Mouse (Mus musculus) G1E-ER4 (cell line): ENCODE data around the gene Gm20521. TPM values are rescaled to one million over a fixed set of nuclear protein-coding genes. Genes with fewer than 3 reads are reported as not detected.

Experiments
- GATA1 ChIP-seq: IDR thresholded peaks from one replicate; pipeline ENCODE4 v1.8.0; 2012; ENCODE audit warnings: low read length, inconsistent platforms
- polyA plus RNA-seq: library from polyadenylated mRNA; stranded (reverse); fragments of >175 nt; gene quantifications from 2 replicates; pipeline ENCODE4 v1.2.3, GENCODE M21; 2012

Gene Gm20521
- polyA plus RNA-seq: 5.5 and 10.3 TPM in 2 replicates

GRCm38 (mm10) chr14:54883154-54884021, at the start of gene Gm20521, which contains the start of gene Bcl2l2:
Gene Gm20521, plus strand, starts transcription at chr14:54883441.
Gene Bcl2l2, plus strand, starts transcription at chr14:54883377.
- TF ChIP-seq GATA1: no peak

- TF ChIP-seq GATA1: no peak
Observed at GRCm38 (mm10) chr14:54843461-54843860, 39.8 kb upstream of the Gm20521 start.

GRCm38 (mm10) chr14:54855726-54856125, 27.5 kb upstream of the Gm20521 start:
- no peak for TF ChIP-seq GATA1

- TF ChIP-seq GATA1: no peak
Observed at GRCm38 (mm10) chr14:54856703-54857102, 26.5 kb upstream of the Gm20521 start.

- TF ChIP-seq GATA1: no peak
Observed at GRCm38 (mm10) chr14:54857891-54858290, 25.4 kb upstream of the Gm20521 start.

- no peak for TF ChIP-seq GATA1
Observed at GRCm38 (mm10) chr14:54860511-54860910, 22.7 kb upstream of the Gm20521 start.

- no peak for TF ChIP-seq GATA1
Observed at GRCm38 (mm10) chr14:54863501-54864312, 19.5 kb upstream of the Gm20521 start.

GRCm38 (mm10) chr14:54864313-54865036, 18.8 kb upstream of the Gm20521 start:
- TF ChIP-seq GATA1: no peak

- no peak for TF ChIP-seq GATA1
Observed at GRCm38 (mm10) chr14:54865626-54866025, 17.6 kb upstream of the Gm20521 start.

GRCm38 (mm10) chr14:54866268-54866667, 17.0 kb upstream of the Gm20521 start:
- TF ChIP-seq GATA1: no peak

- TF ChIP-seq GATA1: no peak
Observed at GRCm38 (mm10) chr14:54866936-54867335, 16.3 kb upstream of the Gm20521 start.

- no peak for TF ChIP-seq GATA1
Observed at GRCm38 (mm10) chr14:54868026-54868425, 15.2 kb upstream of the Gm20521 start.

- TF ChIP-seq GATA1: no peak
Observed at GRCm38 (mm10) chr14:54870861-54871260, 12.4 kb upstream of the Gm20521 start, which contains the start of gene Homez. Gene Homez, minus strand, starts transcription at chr14:54870961.

- no peak for TF ChIP-seq GATA1
Observed at GRCm38 (mm10) chr14:54874165-54874564, 9.1 kb upstream of the Gm20521 start.

- TF ChIP-seq GATA1: no peak
Observed at GRCm38 (mm10) chr14:54875844-54876538, 7.2 kb upstream of the Gm20521 start.

GRCm38 (mm10) chr14:54876539-54877047, 6.6 kb upstream of the Gm20521 start:
- no peak for TF ChIP-seq GATA1
